Mouse (Mus musculus) bone marrow macrophage, adult 2 months (primary cell): ENCODE measurements at regions not wholly inside any gene's neighbourhood (a gene's known extent, or its start where the extent isn't known, plus 50 kb on each side); places are given as distances from the start of the nearest gene placed in this dataset.
A peak's percentile ranks its signal among the peaks of the same experiment; 100 is the strongest.

ENCODE experiments used
- H3K27ac ChIP-seq: 2 replicates; pipeline ENCODE4 v1.5.1; 2012; ENCODE audit warnings: low read depth, low read length; ENCODE audit not compliant: insufficient read depth
- H3K4me1 ChIP-seq: 2 replicates; pipeline ENCODE4 v1.6.1; 2012; ENCODE audit warnings: low read length; ENCODE audit not compliant: control insufficient read depth, insufficient read depth
- H3K4me3 ChIP-seq: 2 replicates; pipeline ENCODE4 v1.5.1; 2012; ENCODE audit warnings: mild to moderate bottlenecking, low read length, moderate library complexity; ENCODE audit not compliant: insufficient read depth
- CTCF ChIP-seq: IDR thresholded peaks from 2 replicates; pipeline ENCODE4 v1.5.1; 2012; ENCODE audit warnings: low read depth, mild to moderate bottlenecking, low read length, moderate library complexity
- POLR2A ChIP-seq: IDR thresholded peaks from 2 replicates; pipeline ENCODE4 v1.6.1; 2012; ENCODE audit warnings: mild to moderate bottlenecking, low read depth, low read length, borderline replicate concordance

GRCm38 (mm10) chr14:24767964-24768363 lies 281.0 kb downstream of the Rps24 start:
- Histone ChIP-seq H3K4me1 (no peaks in the 10 kb centered on the region), H3K4me3 (no peak overlapping the region), H3K27ac (no peak overlapping the region)
- TF ChIP-seq CTCF (no peak), POLR2A (no peak)

GRCm38 (mm10) chr14:24769451-24769850 lies 282.5 kb downstream of the Rps24 start:
- Histone ChIP-seq H3K4me3 (no peak overlapping the region), H3K4me1 (no peaks in the 10 kb centered on the region), H3K27ac (no peak overlapping the region)
- no peak for TF ChIP-seq POLR2A
- no peak for TF ChIP-seq CTCF

GRCm38 (mm10) chr14:24770015-24770977 lies 283.4 kb downstream of the Rps24 start:
- no peaks in the 10 kb centered on the region for H3K4me1 ChIP-seq
- no peak overlapping the region for H3K27ac ChIP-seq

GRCm38 (mm10) chr14:24771663-24772062 lies 284.7 kb downstream of the Rps24 start:
- TF ChIP-seq CTCF (no peak), POLR2A (no peak)
- no peaks in the 10 kb centered on the region for H3K4me1 ChIP-seq
- H3K4me3 ChIP-seq = no peak overlapping the region
- H3K27ac ChIP-seq = no peak overlapping the region

More at GRCm38 (mm10) chr14:24770015-24770977, 283.4 kb downstream of the Rps24 start:
- H3K4me3 ChIP-seq = no peak overlapping the region
- no peak for TF ChIP-seq POLR2A
- TF ChIP-seq CTCF = no peak

GRCm38 (mm10) chr14:24772129-24772528 lies 285.2 kb downstream of the Rps24 start:
- TF ChIP-seq POLR2A = no peak
- TF ChIP-seq CTCF = no peak

GRCm38 (mm10) chr14:24778748-24779630 lies 292.1 kb downstream of the Rps24 start:
- TF ChIP-seq POLR2A (no peak), CTCF (0 out of 2 replicates have a peak, but pooled peaks have one; percentile 25)
- Histone ChIP-seq H3K4me1 (peaks cover 14% of the 10 kb centered on the region), H3K4me3 (peak overlapping the region; percentile 36), H3K27ac (peak overlapping the region; percentile 47)

More at GRCm38 (mm10) chr14:24772129-24772528, 285.2 kb downstream of the Rps24 start:
- Histone ChIP-seq H3K27ac (no peak overlapping the region), H3K4me1 (no peaks in the 10 kb centered on the region), H3K4me3 (no peak overlapping the region)

GRCm38 (mm10) chr14:24781674-24782073 lies 294.7 kb downstream of the Rps24 start:
- Histone ChIP-seq H3K4me3 (no peak overlapping the region), H3K27ac (no peak overlapping the region), H3K4me1 (peaks cover 14% of the 10 kb centered on the region)
- TF ChIP-seq POLR2A (no peak), CTCF (no peak)

GRCm38 (mm10) chr14:24783889-24784288 lies 297.0 kb downstream of the Rps24 start:
- H3K4me3 ChIP-seq = no peak overlapping the region
- TF ChIP-seq CTCF (no peak), POLR2A (no peak)

GRCm38 (mm10) chr14:24785452-24785851 lies 298.5 kb downstream of the Rps24 start:
- TF ChIP-seq CTCF = no peak
- TF ChIP-seq POLR2A = no peak
- H3K4me3 ChIP-seq = no peak overlapping the region

More at GRCm38 (mm10) chr14:24783889-24784288, 297.0 kb downstream of the Rps24 start:
- H3K27ac ChIP-seq = no peak overlapping the region
- peaks cover 11% of the 10 kb centered on the region for H3K4me1 ChIP-seq

GRCm38 (mm10) chr14:24793375-24794285 lies 306.7 kb downstream of the Rps24 start:
- H3K27ac ChIP-seq = no peak overlapping the region
- no peaks in the 10 kb centered on the region for H3K4me1 ChIP-seq
- TF ChIP-seq POLR2A = no peak
- TF ChIP-seq CTCF = no peak
- H3K4me3 ChIP-seq = no peak overlapping the region

More at GRCm38 (mm10) chr14:24785452-24785851, 298.5 kb downstream of the Rps24 start:
- Histone ChIP-seq H3K27ac (no peak overlapping the region), H3K4me1 (peaks cover under 1% of the 10 kb centered on the region; the same call in 1 of the 2 replicates)
